Mouse (Mus musculus): ENCODE data around the gene Lag3. TPM values are rescaled to one million over a fixed set of nuclear protein-coding genes. Genes with fewer than 3 reads are reported as not detected.
A peak's percentile ranks its signal among the peaks of the same experiment; 100 is the strongest.

Gene Lag3
- 1 to 10 TPM in 1 of 2 experiments, under 1 TPM in 1; 0.68 to 1.0 TPM for total RNA-seq (2021)

- no peak for DNase-seq
Measured at GRCm38 (mm10) chr6:124911533-124912218, at the start of gene Lag3. Gene Lag3 (minus strand): TSS chr6:124911705.

DNA sequence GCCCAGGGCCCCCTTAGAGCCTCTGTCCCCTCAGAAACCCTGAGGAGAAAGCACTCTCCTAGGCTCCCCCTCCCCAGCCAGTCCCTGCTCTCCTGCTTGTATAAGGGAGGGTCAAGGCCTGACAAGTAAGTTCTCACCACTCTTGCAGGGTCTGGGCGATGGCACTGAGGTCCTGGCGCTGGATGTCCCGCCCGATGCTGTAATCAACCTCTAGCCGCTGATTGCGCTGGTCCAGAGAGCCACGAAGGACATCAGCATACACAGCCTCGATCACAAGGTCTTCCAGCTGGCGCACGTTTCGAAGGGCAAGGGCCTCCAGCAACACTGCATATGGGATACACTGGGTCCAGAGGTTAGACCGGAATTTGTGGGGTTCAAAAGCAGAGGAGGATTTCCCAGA lies 49.5 kb upstream of the Lag3 start:
- no peak for DNase-seq

DNA sequence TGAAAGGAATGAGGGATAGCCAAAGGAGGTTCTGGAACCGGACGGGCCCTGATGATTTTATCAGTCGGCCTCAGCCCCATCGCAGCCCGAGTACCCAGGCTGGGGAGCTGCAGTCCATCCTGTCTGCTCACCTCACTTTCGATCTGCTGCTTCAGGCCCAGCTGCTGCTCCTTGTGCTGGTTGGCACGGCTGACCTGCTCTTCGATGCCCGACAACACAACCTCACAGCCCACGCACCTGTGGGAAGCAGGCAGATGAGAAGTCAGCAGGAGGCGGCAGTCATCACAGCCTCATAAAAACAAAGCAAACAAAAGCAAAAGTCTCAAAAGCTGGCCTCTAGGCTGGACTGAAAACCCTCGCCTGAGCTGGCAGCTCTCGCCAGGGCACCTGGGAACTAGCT lies 48.5 kb upstream of the Lag3 start:
- DNase-seq, result no peak

DNA sequence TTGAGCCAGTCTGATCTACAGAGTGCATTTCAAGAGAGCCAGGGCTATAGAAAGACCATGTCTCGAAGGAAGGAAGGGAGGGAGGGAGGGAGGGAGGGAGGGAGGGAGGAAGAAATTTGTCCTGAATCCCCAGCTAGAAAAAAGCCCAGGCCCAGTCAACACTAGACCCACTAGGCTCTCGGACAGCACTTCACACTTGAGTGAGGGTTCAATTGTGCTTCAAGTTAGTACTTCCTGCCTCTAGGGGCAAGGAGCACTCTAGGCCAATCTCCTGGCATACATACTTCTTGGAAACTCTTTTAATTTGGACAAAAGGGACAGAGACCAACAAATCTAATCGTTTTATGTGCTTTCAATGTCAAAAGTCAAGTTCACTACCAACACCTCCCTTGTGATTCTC lies 46.6 kb upstream of the Lag3 start:
- DNase-seq, result no peak

- DNase-seq, result no peak
Measured at GRCm38 (mm10) chr6:124955212-124955611, 43.7 kb upstream of the Lag3 start.

DNA sequence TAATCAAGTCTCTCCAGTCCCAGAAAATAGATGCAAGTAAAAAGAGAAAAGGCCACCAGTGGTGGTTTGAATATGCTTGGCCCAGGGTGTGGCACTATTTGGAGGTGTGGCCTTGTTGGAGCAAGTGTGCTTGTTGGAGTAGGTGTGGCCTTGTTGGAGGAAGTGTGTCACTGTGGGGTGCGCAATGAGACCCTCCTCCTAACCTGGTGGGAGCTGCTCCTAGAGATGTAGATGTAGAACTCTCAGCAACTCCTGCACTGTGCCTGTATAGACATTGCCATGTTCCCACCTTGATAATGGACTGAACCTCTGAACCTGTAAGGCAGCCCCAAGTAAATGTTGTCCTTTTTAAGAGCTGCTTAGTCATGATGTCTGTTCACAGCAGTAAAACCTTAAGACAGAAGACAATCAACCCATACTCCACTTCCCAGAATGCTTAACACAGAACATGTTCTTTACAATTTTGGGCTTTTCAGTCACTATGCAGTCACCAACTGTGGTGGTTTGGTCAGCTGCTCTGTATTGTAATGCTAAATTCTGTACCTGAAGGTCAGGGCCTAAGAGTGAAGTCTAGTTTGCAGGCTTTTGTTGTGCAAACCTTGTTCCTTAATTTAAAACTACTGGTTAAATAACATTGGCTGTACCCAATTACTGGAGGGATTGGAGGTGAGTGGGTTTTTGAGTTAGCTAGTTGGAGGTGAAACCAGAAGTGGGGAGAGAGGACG lies 42.6 kb upstream of the Lag3 start:
- no peak for DNase-seq

GRCm38 (mm10) chr6:124943526-124943925 lies 32.0 kb upstream of the Lag3 start:
- no peak for DNase-seq

DNA sequence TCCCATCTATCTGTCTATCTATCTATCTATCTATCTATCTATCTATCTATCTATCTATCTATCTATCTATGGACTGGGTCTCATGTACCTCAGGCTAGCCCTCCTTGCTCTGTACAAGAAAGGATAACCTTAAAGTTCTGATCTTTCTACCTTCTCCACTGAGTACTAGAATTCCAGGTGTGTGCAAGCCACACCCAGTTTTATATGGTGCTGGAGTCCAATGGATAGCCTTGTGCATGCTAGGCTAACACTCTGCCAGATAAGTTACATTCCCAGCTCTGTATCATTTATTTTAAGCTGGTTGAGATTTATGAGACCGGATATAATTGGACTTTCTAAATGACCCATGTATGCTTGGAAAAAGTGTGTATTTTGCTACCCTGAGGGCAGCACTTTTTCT lies 30.2 kb upstream of the Lag3 start:
- no peak for DNase-seq

GRCm38 (mm10) chr6:124938554-124938953 lies 27.0 kb upstream of the Lag3 start:
- DNase-seq, result no peak

- no peak for DNase-seq
Measured at GRCm38 (mm10) chr6:124937493-124937892, 26.0 kb upstream of the Lag3 start.

GRCm38 (mm10) chr6:124936681-124937080 lies 25.2 kb upstream of the Lag3 start:
- no peak for DNase-seq

- no peak for DNase-seq
Measured at GRCm38 (mm10) chr6:124934670-124935069, 23.2 kb upstream of the Lag3 start.

- DNase-seq, result no peak
Measured at GRCm38 (mm10) chr6:124933127-124933526, 21.6 kb upstream of the Lag3 start.

GRCm38 (mm10) chr6:124932314-124932695 lies 20.8 kb upstream of the Lag3 start:
- DNase-seq, result no peak

DNA sequence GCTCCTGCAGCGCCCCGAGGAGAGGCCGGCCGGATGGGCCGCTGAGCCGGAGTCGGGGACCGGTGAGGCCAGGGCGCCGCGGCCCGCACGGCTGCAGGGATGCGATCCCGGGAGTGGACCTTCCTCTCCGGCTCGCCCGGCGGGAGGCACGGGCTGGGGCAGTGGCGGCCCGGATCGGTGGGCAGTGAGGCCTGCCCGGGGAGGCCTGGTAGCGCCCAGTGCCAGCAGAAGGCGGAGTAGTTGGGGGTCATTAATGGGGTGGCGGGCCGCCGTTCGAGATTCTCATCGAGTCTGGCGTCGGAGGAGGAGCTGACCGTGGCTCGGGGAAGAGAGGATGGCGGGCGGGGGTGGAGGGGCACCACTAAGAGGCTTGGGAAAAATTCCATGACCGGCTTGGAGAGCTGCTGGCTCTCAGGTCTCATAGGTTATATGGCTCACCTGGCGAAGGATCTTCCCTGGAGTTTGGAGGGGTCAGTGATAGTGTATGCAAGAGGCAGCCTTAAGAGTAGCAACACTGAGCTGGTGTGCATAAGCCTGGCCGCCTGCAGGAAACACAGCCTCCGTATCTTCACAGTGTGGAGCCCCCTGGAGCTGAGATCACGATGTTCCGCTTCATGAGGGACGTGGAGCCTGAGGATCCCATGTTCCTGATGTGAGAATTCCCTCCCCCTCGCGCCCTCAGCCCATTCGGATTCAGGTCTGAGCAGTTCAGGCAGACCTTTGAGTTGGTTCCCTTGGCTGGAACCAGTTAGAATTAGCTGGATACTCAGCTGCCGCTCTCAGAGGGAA lies 20.2 kb upstream of the Lag3 start:
- DNase-seq, result peak; percentile 64

DNA sequence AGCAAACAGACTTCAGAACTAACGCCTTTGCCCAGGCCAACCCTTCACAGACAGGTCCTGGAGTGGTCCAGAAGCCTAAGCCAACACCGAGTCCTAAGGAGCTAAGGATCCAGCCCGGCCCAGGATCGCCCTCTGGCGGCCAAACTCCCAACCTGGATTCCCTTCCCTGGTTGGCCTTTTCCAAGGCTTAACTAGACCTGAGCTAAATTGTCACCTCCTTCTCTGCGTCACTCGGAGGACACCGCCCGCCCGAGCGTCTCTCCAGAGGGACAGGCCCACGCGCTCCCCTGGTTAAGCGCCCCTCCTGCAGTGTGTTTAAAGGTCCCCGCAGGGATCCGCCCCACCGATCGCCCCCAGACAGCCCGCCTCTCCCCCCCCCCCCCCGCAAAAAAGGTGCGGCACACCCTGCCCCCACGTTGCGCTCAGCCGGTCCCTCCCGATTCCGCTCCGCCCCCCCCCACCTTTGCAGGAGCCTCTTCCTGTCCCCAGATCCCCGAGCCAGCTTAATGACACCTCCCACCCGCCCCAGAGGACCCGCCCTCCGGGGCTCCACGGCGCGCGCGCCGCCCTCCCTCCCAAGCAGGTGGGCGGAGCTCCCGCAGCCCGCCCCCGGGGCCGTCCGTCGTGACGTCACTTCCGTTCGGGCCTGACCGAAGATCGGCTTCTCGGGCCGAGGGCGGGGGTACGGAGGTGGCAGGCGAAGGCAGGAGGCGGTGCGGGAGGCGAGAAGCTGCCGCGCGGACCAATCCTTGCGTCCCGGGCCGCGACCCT lies 19.4 kb upstream of the Lag3 start, which contains the start of gene Mlf2:
TSS of gene Mlf2 (plus strand) at position 633 of the 771 bp plus-strand sequence.
- DNase-seq, result peak; percentile 100

GRCm38 (mm10) chr6:124930231-124930630 lies 18.7 kb upstream of the Lag3 start:
- no peak for DNase-seq

DNA sequence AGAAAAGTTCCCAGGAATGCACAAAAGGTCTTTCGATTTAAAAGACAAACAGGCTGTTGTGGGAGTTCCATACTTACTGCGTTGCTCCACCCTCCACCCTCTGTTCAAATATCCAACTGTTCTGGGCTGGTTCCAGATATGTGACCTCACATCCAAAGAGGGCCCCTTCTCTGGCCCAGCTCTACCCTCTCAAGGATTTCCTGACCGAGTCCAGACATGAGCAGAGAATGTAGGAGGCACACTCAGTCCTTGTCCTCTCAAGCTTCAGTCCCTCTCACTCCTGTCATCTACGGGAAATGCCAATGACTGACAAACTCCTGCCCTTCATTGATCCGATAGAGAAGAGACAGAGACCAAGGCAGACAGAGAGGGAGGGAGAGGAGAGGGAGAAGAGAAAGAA lies 14.4 kb upstream of the Lag3 start:
- DNase-seq, result peak; percentile 76

GRCm38 (mm10) chr6:124925173-124925793 lies 13.8 kb upstream of the Lag3 start:
- DNase-seq, result no peak

DNA sequence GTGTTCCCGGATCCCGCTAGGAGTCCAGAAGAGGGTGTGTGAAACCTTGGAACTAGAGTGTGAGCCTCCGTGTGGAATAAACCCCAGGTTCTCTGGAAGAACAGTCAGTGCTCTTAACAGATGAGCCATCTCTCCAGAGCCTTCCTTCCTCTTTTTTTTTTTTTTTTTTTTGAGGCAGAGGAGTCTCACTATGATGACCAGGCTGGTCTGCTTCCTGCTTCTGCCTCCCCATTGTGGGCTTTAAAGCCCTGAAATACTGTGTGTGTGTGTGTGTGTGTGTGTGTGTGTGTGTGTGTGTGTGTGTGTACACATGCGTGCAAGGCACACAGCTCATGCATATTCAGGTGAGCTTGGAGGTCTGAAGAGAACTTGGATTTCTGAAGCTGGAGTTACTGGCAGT lies 10.0 kb upstream of the Lag3 start:
- DNase-seq, result no peak

DNA sequence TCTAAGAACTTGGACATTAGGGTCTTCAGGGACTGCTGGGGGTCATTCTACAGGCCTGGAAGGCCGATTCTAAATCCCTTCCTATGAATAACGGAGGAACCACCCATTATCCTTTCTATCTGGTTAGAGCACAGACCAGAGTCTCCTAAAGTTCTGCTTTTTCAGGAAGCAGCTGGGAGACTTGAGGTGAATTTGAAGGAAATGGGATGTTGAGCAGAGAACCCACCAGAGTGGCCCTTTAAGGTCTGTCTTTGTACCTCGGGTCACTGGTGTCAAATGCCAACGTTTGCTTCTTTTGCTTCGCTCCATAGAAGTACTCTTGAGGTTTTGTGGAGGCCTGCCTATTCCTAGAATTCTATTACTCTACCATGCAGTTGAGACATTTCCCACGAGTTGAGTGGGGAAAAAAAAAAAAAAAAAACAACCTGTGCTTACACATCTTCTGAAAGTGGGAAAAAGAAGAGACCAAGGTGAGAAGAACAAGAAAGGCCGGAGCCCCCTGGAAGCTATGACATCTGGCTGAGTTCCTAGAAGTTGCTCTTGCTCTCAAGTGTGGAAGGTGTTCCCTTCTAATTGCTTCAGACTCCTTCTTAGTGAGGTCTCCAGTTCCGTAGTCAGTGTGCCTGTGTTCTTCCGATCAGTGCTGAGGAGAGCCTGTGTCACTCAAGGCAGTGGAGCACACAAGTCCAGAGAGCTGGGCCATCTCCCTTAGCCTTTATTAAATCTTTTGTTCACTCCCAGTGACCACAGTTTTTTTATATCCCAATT lies 9.0 kb upstream of the Lag3 start:
- no peak for DNase-seq

Data from heart, postnatal 4 days (tissue).